Mouse (Mus musculus) urinary bladder, postnatal 0 days (tissue): ENCODE results near the gene Cfap206. TPM values are rescaled to one million over a fixed set of nuclear protein-coding genes. Genes with fewer than 3 reads are reported as not detected.

ENCODE experiments used
- polyA plus RNA-seq: library from polyadenylated mRNA; unstranded; fragments of >200 nt; fragmentation: Nextera tagmentation; extraction: Ambion mirVana; gene quantifications from 2 replicates; pipeline ENCODE4 v1.2.1, GENCODE M21; 2015

Gene Cfap206
- polyA plus RNA-seq = 1.0 and 1.3 TPM in 2 replicates

DNA sequence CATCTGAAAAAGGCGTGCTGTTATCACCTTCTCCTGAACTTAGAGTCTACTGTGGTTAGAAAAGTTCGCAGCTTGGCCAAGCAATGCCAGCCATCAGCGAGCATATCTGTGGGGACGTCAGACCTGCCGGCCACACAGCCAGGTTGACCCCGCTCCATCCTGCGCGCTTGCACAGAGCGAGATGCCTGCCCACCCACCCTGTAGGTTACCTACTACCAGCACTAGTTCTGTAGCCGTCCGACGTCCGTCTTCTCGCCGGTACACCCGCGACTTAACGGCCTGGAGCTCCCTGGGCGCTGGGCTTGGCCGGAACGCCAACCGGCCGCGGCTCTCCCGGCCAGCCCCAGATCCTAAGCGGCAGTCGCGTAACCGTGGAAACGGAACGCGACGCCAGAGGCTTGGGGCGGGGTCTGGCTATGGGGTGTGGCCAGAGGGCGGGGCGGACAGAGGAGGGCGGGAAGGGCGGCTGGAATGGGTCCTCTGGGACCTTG, at the start of gene Cfap206:
Gene Cfap206, minus strand, starts transcription at position 356 of the 491 bp plus-strand sequence.

GRCm38 (mm10) chr4:34777677-34778527, 47.9 kb upstream of the Cfap206 start, which contains the start of gene Smim8:
TSS of gene Smim8 (minus strand) at chr4:34778423.

DNA sequence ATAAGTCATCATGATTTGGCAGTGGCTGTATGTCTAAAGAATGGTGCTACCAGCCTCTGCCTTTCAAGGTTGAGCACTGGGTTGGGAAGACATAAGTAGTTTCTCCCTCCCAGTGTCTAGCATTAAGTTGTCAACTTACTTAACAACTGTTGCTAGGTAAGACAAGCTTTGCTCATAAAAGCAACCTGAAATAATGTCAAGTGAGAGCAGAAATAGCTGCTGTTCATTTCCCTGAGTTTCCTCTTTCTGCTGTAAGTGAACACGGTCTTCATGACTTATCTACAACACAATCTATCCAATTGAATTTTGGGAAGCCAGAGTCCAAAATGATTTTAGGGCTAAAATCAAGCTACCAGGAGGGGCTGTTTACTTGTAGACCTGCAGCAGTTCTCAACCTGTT, 26.2 kb upstream of the Cfap206 start, which contains the start of gene Gm136:
Gene Gm136, minus strand, starts transcription at position 101 of the 400 bp plus-strand sequence.

GRCm38 (mm10) chr4:34686874-34687567, 43.0 kb downstream of the Cfap206 start, which contains the start of gene Slc35a1:
TSS of gene Slc35a1 (minus strand) at chr4:34687438.

Other genes starting within 250 kb of the Cfap206 start
- 27.0 and 29.3 TPM in 2 replicates for gene Akirin2, start 179.3 kb downstream of the Cfap206 start, polyA plus RNA-seq
- 36.2 and 40.8 TPM in 2 replicates for gene Orc3, start 115.3 kb downstream of the Cfap206 start, polyA plus RNA-seq
- 36.1 and 43.0 TPM in 2 replicates for gene Rars2, start 115.2 kb downstream of the Cfap206 start, polyA plus RNA-seq
- gene Slc35a1, start 42.8 kb downstream of the Cfap206 start, polyA plus RNA-seq = 38.4 and 39.8 TPM in 2 replicates
- not detected in 2 replicates for gene Gm136, start 26.1 kb upstream of the Cfap206 start, polyA plus RNA-seq
- gene Smim8, start 48.2 kb upstream of the Cfap206 start, polyA plus RNA-seq = 44.7 and 47.3 TPM in 2 replicates
- gene Zfp292, start 152.8 kb upstream of the Cfap206 start, polyA plus RNA-seq = 6.0 and 6.5 TPM in 2 replicates
- gene Cga, start 163.6 kb upstream of the Cfap206 start, polyA plus RNA-seq = not detected in 2 replicates